Comparison of ENCODE assay signal across 7 mouse cellular contexts in the genomic region with DNA sequence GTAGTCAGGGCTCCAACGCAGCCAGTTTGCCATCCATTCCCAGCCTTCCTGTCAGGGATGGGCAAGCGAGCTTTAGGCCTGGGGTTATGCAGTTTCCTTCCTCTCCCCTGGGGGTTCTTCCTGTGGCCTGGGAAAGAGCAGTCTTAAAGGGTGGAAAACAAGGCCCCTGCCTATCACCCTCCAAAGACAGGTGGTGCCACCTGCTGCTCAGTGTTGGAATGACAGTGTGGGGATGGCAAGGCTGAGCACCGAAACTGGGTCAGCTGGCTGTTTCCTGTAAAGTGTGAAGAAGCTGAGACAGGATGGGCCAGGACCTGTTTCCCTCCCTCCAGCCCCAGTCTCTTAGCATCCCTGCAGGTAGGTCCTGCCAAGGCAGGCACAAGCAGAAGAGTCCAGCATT. TPM values are rescaled to one million over a fixed set of nuclear protein-coding genes. Genes with fewer than 3 reads are reported as not detected.
A peak's percentile ranks its signal among the peaks of the same experiment; 100 is the strongest.
DNase-seq lines count a peak whose midpoint lies in the region; ATAC-seq and TF ChIP-seq lines count a peak whose summit lies in the region.

No protein-coding gene starts in this region.

- no peak overlapping the region for H3K9ac ChIP-seq in intestine, postnatal 0 days (ENCODE audit: low read depth, low read length)
- H3K9ac ChIP-seq in midbrain, embryonic 13.5 days (replicated peaks) = no peak overlapping the region

- TF ChIP-seq POLR2A in small intestine, adult 2 months (IDR thresholded peaks at IDR 0.05; ENCODE audit: low read depth, low read length) = no peak

- TF ChIP-seq CTCF in intestine, postnatal 0 days (IDR thresholded peaks at IDR 0.05; ENCODE audit: low read depth) = peak; percentile 98
- peak; percentile 88; the same call in 1 of the 2 replicates for TF ChIP-seq CTCF in small intestine, adult 2 months (IDR thresholded peaks at IDR 0.05; ENCODE audit: extremely low read depth, insufficient read length, insufficient replicate concordance, low read depth, low read length)

- peak; percentile 56; the same call in 1 of the 2 replicates for ATAC-seq in intestine, postnatal 0 days
- peak; percentile 58; the same call in 1 of the 2 replicates for ATAC-seq in midbrain, embryonic 13.5 days

- intact Hi-C loops in gastrocnemius, postnatal 36 days (cut with DNase I) = loop anchor here (2.0 to 5.0 kb wide), 3 partner anchors 42 to 99 kb away; no protein-coding TSS in a partner anchor

- peaks cover 82% of the 10 kb centered on the region for H3K36me3 ChIP-seq in intestine, postnatal 0 days (ENCODE audit: control insufficient read depth, insufficient read depth)
- H3K36me3 ChIP-seq in limb, embryonic 10.5 days = peaks cover 98% of the 10 kb centered on the region
- peaks cover 97% of the 10 kb centered on the region for H3K36me3 ChIP-seq in midbrain, embryonic 13.5 days
- peaks cover 64% of the 10 kb centered on the region for H3K36me3 ChIP-seq in small intestine, adult 2 months (ENCODE audit: control insufficient read depth, insufficient read depth, low read length)

- no peaks in the 10 kb centered on the region for H3K4me1 ChIP-seq in intestine, postnatal 0 days (replicated peaks; ENCODE audit: control insufficient read depth, insufficient read depth, low read length)
- H3K4me1 ChIP-seq in limb, embryonic 10.5 days = peaks cover 6% of the 10 kb centered on the region
- no peaks in the 10 kb centered on the region for H3K4me1 ChIP-seq in midbrain, embryonic 13.5 days (replicated peaks)
- no peaks in the 10 kb centered on the region for H3K4me1 ChIP-seq in small intestine, adult 2 months (ENCODE audit: control insufficient read depth, insufficient read depth, insufficient read length, low read length)

- H3K4me3 ChIP-seq in intestine, postnatal 0 days (ENCODE audit: low read depth, low read length) = no peak overlapping the region
- H3K4me3 ChIP-seq in limb, embryonic 10.5 days = no peak overlapping the region
- no peak overlapping the region for H3K4me3 ChIP-seq in midbrain, embryonic 13.5 days (replicated peaks)
- no peak overlapping the region for H3K4me3 ChIP-seq in small intestine, adult 2 months (ENCODE audit: low read depth, low read length)

- 21% methylated on average over 3 of the region's 3 CpGs for WGBS in intestine, postnatal 0 days
- 21% methylated on average over 3 of the region's 3 CpGs for WGBS in limb, embryonic 10.5 days
- WGBS in midbrain, embryonic 13.5 days = 28% methylated on average over 3 of the region's 3 CpGs
- WGBS in small intestine, adult 2 months = 40% methylated on average over 3 of the region's 3 CpGs

- no peaks in the 10 kb centered on the region for H3K9me3 ChIP-seq in intestine, postnatal 0 days (ENCODE audit: control insufficient read depth)
- H3K9me3 ChIP-seq in limb, embryonic 10.5 days (replicated peaks) = no peaks in the 10 kb centered on the region
- no peaks in the 10 kb centered on the region for H3K9me3 ChIP-seq in midbrain, embryonic 13.5 days

- H3K4me2 ChIP-seq in intestine, postnatal 0 days (replicated peaks; ENCODE audit: low read depth) = no peak overlapping the region
- no peak overlapping the region for H3K4me2 ChIP-seq in midbrain, embryonic 13.5 days (replicated peaks)

- peak; percentile 91 to 94 for DNase-seq in adrenal gland, adult 18-20 months (ENCODE audit: low spot score in 2 of 2)
- DNase-seq in embryo, embryonic 10 days (ENCODE audit: low spot score) = peak; percentile 88
- peak; percentile 87 to 89 for DNase-seq in gastrocnemius, postnatal 36 days
- DNase-seq in limb, embryonic 10.5 days (ENCODE audit: low spot score) = peak; percentile 85

- no peak overlapping the region; the same call in 1 of the 2 replicates for H3K27ac ChIP-seq in intestine, postnatal 0 days (ENCODE audit: low read depth, low read length)
- 0 out of 2 replicates have a peak overlapping the region, but pooled peaks have one; percentile 20 for H3K27ac ChIP-seq in limb, embryonic 10.5 days
- no peak overlapping the region for H3K27ac ChIP-seq in midbrain, embryonic 13.5 days
- no peak overlapping the region for H3K27ac ChIP-seq in small intestine, adult 2 months (ENCODE audit: insufficient read depth, low read depth, low read length)

- H3K27me3 ChIP-seq in intestine, postnatal 0 days (replicated peaks; ENCODE audit: control insufficient read depth, insufficient read depth, low read length) = no peaks in the 10 kb centered on the region
- H3K27me3 ChIP-seq in limb, embryonic 10.5 days (ENCODE audit: low read depth, poor library complexity, severe bottlenecking) = no peaks in the 10 kb centered on the region
- no peaks in the 10 kb centered on the region for H3K27me3 ChIP-seq in midbrain, embryonic 13.5 days
- H3K27me3 ChIP-seq in small intestine, adult 2 months (ENCODE audit: control insufficient read depth, insufficient read depth, low read length) = no peaks in the 10 kb centered on the region

RNA-seq across cellular contexts. Expression of a gene that starts 39.8 kb away (rescaled TPM):
- total RNA-seq in adrenal gland, adult 18-20 months (2021) = 10 to 100 TPM; 35.9 to 44.8 TPM
- total RNA-seq in gastrocnemius, postnatal 36 days (2021) = 1 to 10 TPM; 5.3 to 5.6 TPM
- polyA plus RNA-seq in intestine, postnatal 0 days (2015; fragmentation: Nextera tagmentation; extraction: Ambion mirVana) = 10.4 and 11.5 TPM in 2 replicates
- polyA plus RNA-seq in limb, embryonic 10.5 days (2016; fragmentation: Nextera tagmentation; extraction: Ambion mirVana) = 17.3 and 21.0 TPM in 2 replicates
- polyA plus RNA-seq in midbrain, embryonic 13.5 days (2015; fragmentation: Nextera tagmentation; extraction: Ambion mirVana) = 14.2 and 14.9 TPM in 2 replicates
- polyA plus RNA-seq in small intestine, adult 2 months (2012; rRNA removed) = 2.6 TPM in 2 replicates

RNA-seq across cellular contexts. Expression of a gene that starts 39.8 kb away (rescaled TPM):
- 10 to 100 TPM; 45.7 to 51.4 TPM for total RNA-seq in adrenal gland, adult 18-20 months (2021)
- 10 to 100 TPM; 23.3 to 24.5 TPM for total RNA-seq in gastrocnemius, postnatal 36 days (2021)
- polyA plus RNA-seq in intestine, postnatal 0 days (2015; fragmentation: Nextera tagmentation; extraction: Ambion mirVana) = 8.9 and 9.3 TPM in 2 replicates
- polyA plus RNA-seq in limb, embryonic 10.5 days (2016; fragmentation: Nextera tagmentation; extraction: Ambion mirVana) = 27.0 and 31.2 TPM in 2 replicates
- polyA plus RNA-seq in midbrain, embryonic 13.5 days (2015; fragmentation: Nextera tagmentation; extraction: Ambion mirVana) = 24.0 and 26.6 TPM in 2 replicates
- polyA plus RNA-seq in small intestine, adult 2 months (2012; rRNA removed) = 7.9 and 10.0 TPM in 2 replicates
